Mouse (Mus musculus) cerebral cortex, adult 2 months (tissue): ENCODE data around the gene Sipa1.

ENCODE experiments used
- WGBS: fragments of 180-500 bp; shearing (Covaris S2); methylation state at CpG from one replicate; pipeline ENCODE4 v1.1.7; 2018; 5-methylcytosine and 5-hydroxymethylcytosine counted together

Gene Sipa1

GRCm38 (mm10) chr19:5686954-5687353 is 23.4 kb upstream of the Sipa1 start:
- 89% methylated on average over 12 of the region's 12 CpGs for WGBS

- WGBS, result 93% methylated on average over 13 of the region's 13 CpGs
Observed at GRCm38 (mm10) chr19:5686437-5686836, 22.9 kb upstream of the Sipa1 start.

GRCm38 (mm10) chr19:5685861-5686260 is 22.4 kb upstream of the Sipa1 start:
- WGBS, result 94% methylated on average over 11 of the region's 11 CpGs

- 94% methylated on average over 19 of the region's 19 CpGs for WGBS
Observed at GRCm38 (mm10) chr19:5685431-5685830, 21.9 kb upstream of the Sipa1 start.

- 90% methylated on average over 13 of the region's 13 CpGs for WGBS
Observed at GRCm38 (mm10) chr19:5684985-5685384, 21.5 kb upstream of the Sipa1 start.

GRCm38 (mm10) chr19:5684236-5684635 is 20.7 kb upstream of the Sipa1 start:
- 94% methylated on average over 12 of the region's 12 CpGs for WGBS

- 78% methylated on average over 4 of the region's 4 CpGs for WGBS
Observed at GRCm38 (mm10) chr19:5680432-5680831, 16.9 kb upstream of the Sipa1 start.

GRCm38 (mm10) chr19:5668372-5668771 is 4.9 kb upstream of the Sipa1 start:
- 83% methylated on average over 4 of the region's 4 CpGs for WGBS

- WGBS, result 87% methylated on average over 18 of the region's 18 CpGs
Observed at GRCm38 (mm10) chr19:5666386-5666785, 2.9 kb upstream of the Sipa1 start.

- 96% methylated on average over 15 of the region's 15 CpGs for WGBS
Observed at GRCm38 (mm10) chr19:5665465-5665864, 2.0 kb upstream of the Sipa1 start.

GRCm38 (mm10) chr19:5664669-5665257 is 1.3 kb upstream of the Sipa1 start:
- WGBS, result 93% methylated on average over 10 of the region's 10 CpGs

- 67% methylated on average over 8 of the region's 8 CpGs for WGBS
Observed at GRCm38 (mm10) chr19:5662310-5662709, 1.2 kb downstream of the Sipa1 start.

GRCm38 (mm10) chr19:5660942-5661751 is 2.4 kb downstream of the Sipa1 start:
- WGBS, result 76% methylated on average over 16 of the region's 16 CpGs

- 35% methylated on average over 43 of the region's 43 CpGs for WGBS
Observed at GRCm38 (mm10) chr19:5654720-5655298, 8.7 kb downstream of the Sipa1 start.

GRCm38 (mm10) chr19:5653969-5654719 is 9.4 kb downstream of the Sipa1 start:
- WGBS, result 21% methylated on average over 62 of the region's 62 CpGs

- WGBS, result 58% methylated on average over 6 of the region's 6 CpGs
Observed at GRCm38 (mm10) chr19:5652570-5652969, 10.9 kb downstream of the Sipa1 start.

GRCm38 (mm10) chr19:5651502-5652274 is 11.8 kb downstream of the Sipa1 start:
- WGBS, result 71% methylated on average over 13 of the region's 13 CpGs

- 65% methylated on average over 6 of the region's 6 CpGs for WGBS
Observed at GRCm38 (mm10) chr19:5649298-5649741, 14.2 kb downstream of the Sipa1 start.

GRCm38 (mm10) chr19:5648401-5649297 is 14.9 kb downstream of the Sipa1 start:
- 7% methylated on average over 26 of the region's 26 CpGs for WGBS

GRCm38 (mm10) chr19:5647791-5648190 is 15.7 kb downstream of the Sipa1 start:
- WGBS, result 94% methylated on average over 6 of the region's 6 CpGs
